Mouse (Mus musculus): Measurements from ENCODE around the gene Usp11.

The Usp11 gene

DNA sequence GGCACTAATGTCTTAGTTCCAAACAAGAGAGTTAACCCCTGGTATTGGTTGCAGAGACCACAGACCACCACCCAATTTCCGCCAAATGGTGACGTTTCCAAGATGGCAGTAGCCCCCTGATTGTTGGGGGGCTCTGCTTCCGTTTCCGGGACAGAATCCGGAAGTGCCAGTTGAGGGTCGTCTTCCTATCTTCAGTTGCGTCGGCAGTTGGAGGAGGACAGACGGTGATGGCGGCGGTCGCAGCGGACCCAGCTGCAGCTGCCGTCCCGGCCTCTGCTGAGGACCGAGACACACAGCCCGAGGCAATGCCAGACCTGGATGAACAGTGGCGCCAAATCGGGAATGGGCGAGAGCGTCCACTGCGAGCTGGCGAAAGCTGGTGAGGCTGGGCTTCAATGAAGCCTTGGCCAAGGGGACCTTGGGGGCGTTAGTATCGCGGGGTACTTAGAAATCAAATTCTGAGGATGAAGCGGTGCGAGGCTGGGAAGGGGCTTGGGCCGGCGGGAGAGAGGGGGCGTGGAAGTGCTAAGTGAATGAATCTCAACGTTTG lies at the start of gene Usp11:
TSS of gene Usp11 (plus strand) at position 166 of the 550 bp plus-strand sequence.
- no peaks in the 10 kb centered on the region for H3K27me3 ChIP-seq (ENCODE audit: insufficient read depth, low read length)
- H3K4me1 ChIP-seq (replicated peaks; ENCODE audit: low read depth, low read length): peaks cover 28% of the 10 kb centered on the region
- TF ChIP-seq POU5F1 (IDR thresholded peaks at IDR 0.05; ENCODE audit: borderline replicate concordance, low read length) (no peak), NANOG (IDR thresholded peaks at IDR 0.05; ENCODE audit: borderline replicate concordance, low read length) (no peak)
- peak within 1 kb of the TSS; percentile 86 for H3K4me3 ChIP-seq (replicated peaks; ENCODE audit: low read length)
- no peaks in the 10 kb centered on the region for H3K9me3 ChIP-seq (ENCODE audit: low read length)
- peaks cover 33% of the 10 kb centered on the region for H3K36me3 ChIP-seq (ENCODE audit: insufficient read depth, low read length)

GRCm38 (mm10) chrX:20657593-20657992 lies 46.1 kb upstream of the Usp11 start:
- peaks cover 21% of the 10 kb centered on the region for H3K4me1 ChIP-seq (replicated peaks; ENCODE audit: low read depth, low read length)
- peak overlapping the region; percentile 85 for H3K4me3 ChIP-seq (replicated peaks; ENCODE audit: low read length)
- no peaks in the 10 kb centered on the region for H3K9me3 ChIP-seq (ENCODE audit: low read length)
- 0 out of 2 replicates have a peak, but pooled peaks cover 5% of the 10 kb centered on the region for H3K36me3 ChIP-seq (ENCODE audit: insufficient read depth, low read length)
- TF ChIP-seq NANOG (IDR thresholded peaks at IDR 0.05; ENCODE audit: borderline replicate concordance, low read length) (no peak), CTCF (conservative IDR thresholded peaks at IDR 0.05; ENCODE audit: low read length) (no peak), POU5F1 (IDR thresholded peaks at IDR 0.05; ENCODE audit: borderline replicate concordance, low read length) (no peak)
- no peaks in the 10 kb centered on the region for H3K27me3 ChIP-seq (ENCODE audit: insufficient read depth, low read length)

DNA sequence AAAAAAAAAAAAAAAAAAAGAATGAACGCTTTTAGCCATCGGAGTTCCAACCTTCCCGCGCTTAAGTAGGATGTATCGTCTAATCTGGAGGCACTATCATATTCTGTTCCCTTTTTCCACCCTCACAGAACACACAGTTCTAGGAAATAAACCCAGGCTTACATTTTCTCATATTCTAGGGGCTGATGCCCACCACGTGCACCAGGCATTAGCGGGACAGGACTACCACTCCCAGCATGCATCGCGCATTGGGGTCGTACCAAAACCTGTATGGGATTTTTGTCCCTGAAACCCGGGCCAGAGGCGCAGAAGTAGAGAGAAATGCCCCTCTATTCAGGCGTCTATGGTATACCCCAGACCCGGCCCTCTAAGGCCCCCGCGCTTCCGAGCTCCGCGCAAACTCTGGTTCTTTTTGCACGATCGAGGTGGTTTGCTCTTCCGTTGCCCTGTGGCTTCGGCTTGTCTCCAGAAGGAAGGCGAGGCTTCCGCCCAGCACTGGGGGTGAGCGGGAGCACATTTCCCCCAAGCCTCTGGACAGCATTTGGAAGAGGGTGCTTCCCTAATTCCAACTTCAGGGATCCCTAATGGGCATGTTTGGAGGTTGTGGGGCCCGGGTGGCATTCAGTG lies 45.6 kb upstream of the Usp11 start, which contains the start of gene Uba1:
TSS of gene Uba1 (plus strand) at position 301 of the 627 bp plus-strand sequence.
- peaks cover 21% of the 10 kb centered on the region for H3K4me1 ChIP-seq (replicated peaks; ENCODE audit: low read depth, low read length)
- H3K9me3 ChIP-seq (ENCODE audit: low read length): no peaks in the 10 kb centered on the region
- TF ChIP-seq NANOG (IDR thresholded peaks at IDR 0.05; ENCODE audit: borderline replicate concordance, low read length) (no peak), CTCF (conservative IDR thresholded peaks at IDR 0.05; ENCODE audit: low read length) (no peak), POU5F1 (IDR thresholded peaks at IDR 0.05; ENCODE audit: borderline replicate concordance, low read length) (no peak)
- H3K27me3 ChIP-seq (ENCODE audit: insufficient read depth, low read length): no peaks in the 10 kb centered on the region
- H3K36me3 ChIP-seq (ENCODE audit: insufficient read depth, low read length): 0 out of 2 replicates have a peak, but pooled peaks cover 5% of the 10 kb centered on the region
- peak within 1 kb of the TSS; percentile 85 for H3K4me3 ChIP-seq (replicated peaks; ENCODE audit: low read length)

DNA sequence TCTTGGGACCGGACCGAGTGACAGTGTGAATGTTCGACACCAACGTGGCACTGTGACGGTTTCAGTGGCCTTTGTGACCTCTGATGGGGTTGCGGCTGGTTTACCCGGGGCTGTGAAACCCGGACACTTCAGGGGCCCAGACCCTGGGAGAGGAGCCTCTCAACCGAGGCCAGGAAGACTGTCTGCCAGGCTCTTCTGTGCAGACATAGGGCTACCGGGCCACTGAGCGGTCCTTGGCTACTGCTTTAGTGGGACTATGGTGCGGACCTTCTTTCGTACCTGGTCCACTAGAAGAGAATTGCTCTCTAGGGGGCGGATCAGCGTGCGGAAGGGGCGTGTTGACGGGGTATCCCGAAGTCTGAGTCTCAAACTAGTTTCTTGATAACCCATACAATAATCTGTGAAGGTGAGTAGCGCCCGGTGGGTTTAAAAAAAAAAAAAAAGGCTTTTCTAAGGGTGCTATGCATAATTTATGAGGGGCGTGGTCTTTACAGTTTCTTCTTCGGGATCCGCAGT lies 44.8 kb upstream of the Usp11 start:
- no peaks in the 10 kb centered on the region for H3K9me3 ChIP-seq (ENCODE audit: low read length)
- no peak for TF ChIP-seq POU5F1 (IDR thresholded peaks at IDR 0.05; ENCODE audit: borderline replicate concordance, low read length)
- no peak for TF ChIP-seq CTCF (conservative IDR thresholded peaks at IDR 0.05; ENCODE audit: low read length)
- TF ChIP-seq NANOG (IDR thresholded peaks at IDR 0.05; ENCODE audit: borderline replicate concordance, low read length): no peak
- peaks cover 26% of the 10 kb centered on the region for H3K4me1 ChIP-seq (replicated peaks; ENCODE audit: low read depth, low read length)
- no peaks in the 10 kb centered on the region for H3K27me3 ChIP-seq (ENCODE audit: insufficient read depth, low read length)
- H3K36me3 ChIP-seq (ENCODE audit: insufficient read depth, low read length): 0 out of 2 replicates have a peak, but pooled peaks cover 5% of the 10 kb centered on the region
- peak overlapping the region; percentile 85 for H3K4me3 ChIP-seq (replicated peaks; ENCODE audit: low read length)

GRCm38 (mm10) chrX:20662317-20662715 lies 41.4 kb upstream of the Usp11 start:
- Histone ChIP-seq H3K27me3 (ENCODE audit: insufficient read depth, low read length) (no peaks in the 10 kb centered on the region), H3K9me3 (ENCODE audit: low read length) (no peaks in the 10 kb centered on the region), H3K36me3 (ENCODE audit: insufficient read depth, low read length) (peaks cover 37% of the 10 kb centered on the region), H3K4me3 (replicated peaks; ENCODE audit: low read length) (no peak overlapping the region), H3K4me1 (replicated peaks; ENCODE audit: low read depth, low read length) (peaks cover 39% of the 10 kb centered on the region)
- TF ChIP-seq POU5F1 (IDR thresholded peaks at IDR 0.05; ENCODE audit: borderline replicate concordance, low read length) (no peak), NANOG (IDR thresholded peaks at IDR 0.05; ENCODE audit: borderline replicate concordance, low read length) (no peak), CTCF (conservative IDR thresholded peaks at IDR 0.05; ENCODE audit: low read length) (no peak)

GRCm38 (mm10) chrX:20662716-20663443 lies 40.8 kb upstream of the Usp11 start:
- H3K36me3 ChIP-seq (ENCODE audit: insufficient read depth, low read length): peaks cover 42% of the 10 kb centered on the region
- H3K4me1 ChIP-seq (replicated peaks; ENCODE audit: low read depth, low read length): peaks cover 39% of the 10 kb centered on the region
- TF ChIP-seq CTCF (conservative IDR thresholded peaks at IDR 0.05; ENCODE audit: low read length) (peak; percentile 23; the same call in 1 of the 2 replicates), POU5F1 (IDR thresholded peaks at IDR 0.05; ENCODE audit: borderline replicate concordance, low read length) (no peak)
- H3K9me3 ChIP-seq (ENCODE audit: low read length): no peaks in the 10 kb centered on the region
- H3K27me3 ChIP-seq (ENCODE audit: insufficient read depth, low read length): no peaks in the 10 kb centered on the region
- H3K4me3 ChIP-seq (replicated peaks; ENCODE audit: low read length): peak overlapping the region; percentile 85

GRCm38 (mm10) chrX:20663444-20663790 lies 40.3 kb upstream of the Usp11 start:
- Histone ChIP-seq H3K27me3 (ENCODE audit: insufficient read depth, low read length) (no peaks in the 10 kb centered on the region), H3K4me1 (replicated peaks; ENCODE audit: low read depth, low read length) (peaks cover 39% of the 10 kb centered on the region), H3K4me3 (replicated peaks; ENCODE audit: low read length) (peak overlapping the region; percentile 85), H3K36me3 (ENCODE audit: insufficient read depth, low read length) (peaks cover 48% of the 10 kb centered on the region), H3K9me3 (ENCODE audit: low read length) (no peaks in the 10 kb centered on the region)
- TF ChIP-seq POU5F1 (IDR thresholded peaks at IDR 0.05; ENCODE audit: borderline replicate concordance, low read length) (no peak), NANOG (IDR thresholded peaks at IDR 0.05; ENCODE audit: borderline replicate concordance, low read length) (no peak), CTCF (conservative IDR thresholded peaks at IDR 0.05; ENCODE audit: low read length) (no peak)

DNA sequence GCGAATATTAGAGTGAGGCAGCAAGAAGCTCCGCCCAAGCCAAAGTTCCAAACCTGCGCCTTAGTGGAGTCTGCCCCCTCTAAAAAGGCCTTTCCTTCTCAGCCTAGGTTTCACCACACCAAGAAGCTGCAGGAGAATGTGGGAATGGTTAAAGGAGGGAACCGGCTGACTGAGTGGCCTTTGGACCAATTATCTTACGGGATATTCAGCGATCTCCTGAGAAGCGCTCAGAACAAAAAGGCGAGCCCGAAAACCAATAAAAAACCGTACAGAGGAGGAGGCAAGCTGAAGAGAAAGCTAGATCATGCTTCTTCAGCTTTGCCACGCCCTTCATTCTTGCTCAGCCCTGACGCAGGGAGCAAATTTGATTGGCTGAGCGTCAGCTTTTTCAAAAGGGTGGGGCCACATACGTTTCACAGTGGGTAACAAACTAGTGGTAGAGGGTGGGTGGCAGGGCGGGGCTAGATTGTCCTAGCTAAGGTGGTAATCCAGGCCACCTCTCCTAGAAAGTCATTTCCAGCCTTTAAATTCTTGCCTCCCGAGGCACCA lies 16.1 kb upstream of the Usp11 start, which contains the start of gene Cdk16:
TSS of gene Cdk16 (plus strand) at position 436 of the 549 bp plus-strand sequence.
- no peaks in the 10 kb centered on the region for H3K9me3 ChIP-seq (ENCODE audit: low read length)

More for the DNA sequence above, 16.1 kb upstream of the Usp11 start, which contains the start of gene Cdk16:
- H3K4me3 ChIP-seq (replicated peaks; ENCODE audit: low read length): peak within 1 kb of the TSS; percentile 85
- H3K27me3 ChIP-seq (ENCODE audit: insufficient read depth, low read length): no peaks in the 10 kb centered on the region
- peaks cover 33% of the 10 kb centered on the region for H3K4me1 ChIP-seq (replicated peaks; ENCODE audit: low read depth, low read length)
- TF ChIP-seq POU5F1 (IDR thresholded peaks at IDR 0.05; ENCODE audit: borderline replicate concordance, low read length) (no peak), CTCF (conservative IDR thresholded peaks at IDR 0.05; ENCODE audit: low read length) (no peak), NANOG (IDR thresholded peaks at IDR 0.05; ENCODE audit: borderline replicate concordance, low read length) (no peak)
- peaks cover 40% of the 10 kb centered on the region for H3K36me3 ChIP-seq (ENCODE audit: insufficient read depth, low read length)
